Mouse (Mus musculus) liver, embryonic 14.5 days (tissue): ENCODE measurements around the gene Cyp2w1.

Experiments
- CTCF ChIP-seq: IDR thresholded peaks from 2 replicates; pipeline ENCODE4 v1.5.1; 2016; ENCODE audit warnings: antibody characterized with exemption, low read depth, control low read depth
- EP300 ChIP-seq: IDR thresholded peaks from 2 replicates; pipeline ENCODE4 v1.6.1; 2016; ENCODE audit warnings: antibody characterized with exemption, low read depth

GRCm38 (mm10) chr5:139344021-139344686 is 8.3 kb upstream of the Cyp2w1 start:
- TF ChIP-seq CTCF (peak; percentile 97), EP300 (no peak)
